Mouse (Mus musculus) G1E (cell line): ENCODE measurements at regions not wholly inside any gene's neighbourhood (a gene's known extent, or its start where the extent isn't known, plus 50 kb on each side); places are given as distances from the start of the nearest gene placed in this dataset.

Experiments
- CTCF ChIP-seq: IDR thresholded peaks from 2 replicates; pipeline ENCODE4 v1.5.1; 2012; ENCODE audit warnings: low read depth, low read length, inconsistent platforms, mixed read lengths
- TAL1 ChIP-seq: conservative IDR thresholded peaks from 2 replicates; pipeline ENCODE4 v1.6.1; 2012; ENCODE audit warnings: low read depth, low read length, inconsistent platforms, mixed read lengths

- TF ChIP-seq TAL1, result no peak
- TF ChIP-seq CTCF, result no peak
Observed at GRCm38 (mm10) chr8:126728135-126728534, 134.3 kb upstream of the Irf2bp2 start.
